Mouse (Mus musculus): ENCODE measurements at regions not wholly inside any gene's neighbourhood (a gene's known extent, or its start where the extent isn't known, plus 50 kb on each side); places are given as distances from the start of the nearest gene placed in this dataset.

- peak in 1 of 2 experiments; percentile 5 for DNase-seq (ENCODE audit: low spot score in 2 of 2)
Observed at GRCm38 (mm10) chr14:31891500-31892185, 61.2 kb upstream of the Ankrd28 start.

GRCm38 (mm10) chr14:31892186-31892510, 61.7 kb upstream of the Ankrd28 start:
- no peak for DNase-seq (ENCODE audit: low spot score in 2 of 2)

DNA sequence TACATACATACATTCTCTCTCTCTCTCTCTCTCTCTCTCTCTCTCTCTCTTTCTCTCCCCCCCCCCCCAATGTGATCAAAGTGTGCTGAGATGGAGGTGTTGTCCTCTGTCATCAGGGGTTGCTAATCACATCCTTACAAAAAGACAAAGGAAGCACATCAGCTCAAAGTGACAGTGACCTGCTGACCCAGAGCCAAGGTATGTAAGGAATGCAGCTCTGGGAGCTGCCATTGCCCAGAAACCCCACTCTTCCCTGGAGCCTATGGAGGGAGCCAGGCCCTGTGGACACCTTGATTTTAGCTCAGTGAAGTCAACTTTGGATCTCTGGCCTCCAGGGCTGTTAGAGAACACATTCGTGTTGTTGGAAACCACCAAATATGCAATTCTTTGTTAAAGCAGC, 66.0 kb upstream of the Ankrd28 start:
- no peak for DNase-seq (ENCODE audit: low spot score in 2 of 2)

DNA sequence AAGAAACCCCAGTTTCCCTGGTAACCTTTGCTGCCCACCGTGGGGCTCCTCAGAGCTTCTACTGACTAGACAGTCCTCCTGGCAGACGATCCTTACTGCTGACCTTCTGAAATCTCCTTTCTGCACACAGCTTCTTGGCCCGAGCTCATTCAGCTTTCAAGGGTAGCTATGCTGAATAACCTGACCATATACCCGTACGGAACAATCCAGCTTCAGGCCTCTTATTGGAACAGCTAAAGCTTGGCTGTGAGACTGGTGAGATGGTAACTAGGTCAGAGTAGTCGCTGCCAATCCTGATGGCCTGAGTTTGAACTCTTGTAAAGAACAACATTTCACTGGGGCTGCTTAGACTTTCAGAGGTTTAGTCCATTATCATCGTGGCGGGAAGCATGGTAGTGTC, 69.1 kb upstream of the Ankrd28 start:
- DNase-seq (ENCODE audit: low spot score in 2 of 2) = no peak

- no peak for DNase-seq (ENCODE audit: low spot score in 2 of 2)
Observed at GRCm38 (mm10) chr14:31899906-31900305, 69.5 kb upstream of the Ankrd28 start.

DNA sequence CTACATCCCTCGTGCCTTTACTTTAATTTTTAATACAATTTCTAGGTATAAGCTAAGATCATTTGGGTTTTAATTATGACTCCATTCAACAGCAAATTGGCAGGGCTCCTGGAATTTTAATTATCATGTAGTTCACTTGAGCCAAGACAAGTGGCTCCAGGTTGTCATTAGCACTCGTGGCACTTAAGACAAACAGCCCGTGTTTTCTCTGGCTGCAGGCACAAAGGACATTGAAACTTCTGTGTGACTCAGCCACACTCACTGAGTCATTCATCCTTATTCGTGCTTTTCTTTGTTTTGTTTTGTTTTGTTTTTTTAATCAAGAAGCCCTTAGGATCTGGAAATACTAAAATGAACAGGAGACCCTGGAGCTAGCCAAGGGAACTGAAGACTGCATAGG, 71.5 kb upstream of the Ankrd28 start:
- DNase-seq (ENCODE audit: low spot score in 2 of 2) = no peak

GRCm38 (mm10) chr14:31903664-31904063, 73.2 kb upstream of the Ankrd28 start:
- no peak for DNase-seq (ENCODE audit: low spot score in 2 of 2)

GRCm38 (mm10) chr14:31908591-31908990, 78.1 kb upstream of the Ankrd28 start:
- DNase-seq (ENCODE audit: low spot score in 2 of 2) = no peak

DNA sequence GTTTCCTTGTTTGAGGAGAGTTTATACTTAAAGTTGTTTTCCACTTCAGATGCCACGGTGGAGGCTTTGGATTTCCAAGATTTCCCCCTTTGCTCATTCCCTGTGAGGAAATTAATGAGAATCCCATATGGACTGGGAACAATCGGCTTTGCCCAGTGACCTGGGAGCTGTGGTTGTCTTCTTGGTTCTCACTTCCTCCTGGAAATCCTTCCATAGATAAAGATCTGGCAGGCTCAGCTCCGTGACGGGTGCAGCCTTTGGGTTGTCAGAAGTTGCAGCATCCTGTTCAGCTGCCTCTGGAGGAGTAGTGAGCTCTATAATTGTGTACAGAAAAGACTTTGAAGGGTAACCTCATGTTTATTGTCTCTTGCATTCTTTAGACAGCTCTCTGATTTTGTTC, 78.8 kb upstream of the Ankrd28 start:
- no peak for DNase-seq (ENCODE audit: low spot score in 2 of 2)

GRCm38 (mm10) chr14:31910809-31911208, 80.4 kb upstream of the Ankrd28 start:
- no peak for DNase-seq (ENCODE audit: low spot score in 2 of 2)

- no peak for DNase-seq (ENCODE audit: low spot score in 2 of 2)
Observed at GRCm38 (mm10) chr14:31918461-31918860, 88.0 kb upstream of the Ankrd28 start.

- DNase-seq (ENCODE audit: low spot score in 2 of 2) = no peak
Observed at GRCm38 (mm10) chr14:31918921-31919320, 88.5 kb upstream of the Ankrd28 start.

- DNase-seq (ENCODE audit: low spot score in 2 of 2) = no peak
Observed at GRCm38 (mm10) chr14:31929161-31929707, 98.8 kb upstream of the Ankrd28 start.

GRCm38 (mm10) chr14:31930367-31930766, 98.4 kb upstream of the Galnt15 start:
- DNase-seq (ENCODE audit: low spot score in 2 of 2) = no peak

- no peak for DNase-seq (ENCODE audit: low spot score in 2 of 2)
Observed at GRCm38 (mm10) chr14:31931971-31932370, 96.8 kb upstream of the Galnt15 start.

DNA sequence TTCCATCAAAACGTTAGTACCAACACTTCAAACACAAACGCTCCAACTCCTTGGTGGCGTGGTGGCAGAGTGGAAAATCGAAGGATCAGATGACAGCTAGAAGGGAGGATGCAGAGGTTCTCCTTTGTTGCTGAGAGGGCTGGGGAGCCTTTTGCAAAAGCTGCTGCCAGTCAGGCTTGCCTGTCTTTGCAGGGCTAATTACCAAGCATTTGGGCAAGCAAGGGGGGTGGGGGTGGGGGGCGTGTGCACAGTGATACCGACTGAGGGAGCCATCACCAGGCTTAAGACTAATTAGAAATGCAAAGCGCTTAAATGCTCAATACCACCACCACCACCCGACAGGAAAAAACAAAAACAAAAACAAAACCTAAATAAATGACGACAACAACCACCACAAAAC, 95.3 kb upstream of the Galnt15 start:
- DNase-seq (ENCODE audit: low spot score in 2 of 2) = no peak

- DNase-seq (ENCODE audit: low spot score in 2 of 2) = peak; percentile 9 to 19
Observed at GRCm38 (mm10) chr14:31933841-31934271, 94.9 kb upstream of the Galnt15 start.

- DNase-seq (ENCODE audit: low spot score in 2 of 2) = no peak
Observed at GRCm38 (mm10) chr14:31934321-31934720, 94.5 kb upstream of the Galnt15 start.

GRCm38 (mm10) chr14:31934771-31935170, 94.0 kb upstream of the Galnt15 start:
- DNase-seq (ENCODE audit: low spot score in 2 of 2) = no peak

DNA sequence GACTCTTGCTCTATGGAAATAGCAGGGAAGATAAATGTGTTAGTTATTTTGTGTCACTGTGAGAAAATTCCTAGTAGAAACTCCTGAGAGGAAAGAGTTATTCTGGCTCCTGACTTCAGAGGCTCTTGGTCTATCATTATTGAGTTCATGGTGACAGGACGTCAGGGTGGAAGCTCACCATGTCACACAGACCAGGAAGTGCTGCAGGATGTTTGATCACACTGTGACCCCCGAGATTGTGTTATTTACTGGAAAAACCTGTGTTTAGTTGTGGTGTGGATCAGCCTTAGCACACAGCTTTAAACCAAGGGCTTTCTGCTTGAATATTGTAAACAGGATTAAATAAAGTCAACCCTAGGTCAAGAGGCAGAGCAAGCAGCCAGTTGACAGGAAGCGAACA, 93.4 kb upstream of the Galnt15 start:
- DNase-seq (ENCODE audit: low spot score in 2 of 2) = no peak

GRCm38 (mm10) chr14:31936581-31936980, 92.2 kb upstream of the Galnt15 start:
- DNase-seq (ENCODE audit: low spot score in 2 of 2) = no peak

DNA sequence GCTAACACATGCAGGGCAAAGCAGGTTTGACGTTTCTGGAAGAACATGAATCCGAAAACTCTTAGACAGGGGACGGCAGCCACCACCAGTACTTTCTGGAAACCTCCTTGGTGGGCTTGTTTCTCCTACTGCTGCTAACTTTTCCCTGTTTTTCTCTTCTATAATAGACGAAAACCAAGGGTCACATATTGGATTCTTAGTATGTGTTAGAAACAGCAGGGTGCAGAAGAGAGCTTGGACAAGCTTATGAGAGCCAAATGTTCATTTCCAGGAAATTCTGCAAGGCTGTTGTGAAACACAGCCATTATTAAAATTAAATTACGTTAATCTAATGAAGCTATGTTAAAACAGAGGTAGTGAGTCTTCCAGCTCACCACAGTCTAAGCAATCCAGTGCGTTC, 87.9 kb upstream of the Galnt15 start:
- no peak for DNase-seq (ENCODE audit: low spot score in 2 of 2)

GRCm38 (mm10) chr14:31942266-31942960, 86.4 kb upstream of the Galnt15 start:
- DNase-seq (ENCODE audit: low spot score in 2 of 2) = peak in 1 of 2 experiments; percentile 25
